ENCODE assay signal across 7 mouse cellular contexts in the genomic region with DNA sequence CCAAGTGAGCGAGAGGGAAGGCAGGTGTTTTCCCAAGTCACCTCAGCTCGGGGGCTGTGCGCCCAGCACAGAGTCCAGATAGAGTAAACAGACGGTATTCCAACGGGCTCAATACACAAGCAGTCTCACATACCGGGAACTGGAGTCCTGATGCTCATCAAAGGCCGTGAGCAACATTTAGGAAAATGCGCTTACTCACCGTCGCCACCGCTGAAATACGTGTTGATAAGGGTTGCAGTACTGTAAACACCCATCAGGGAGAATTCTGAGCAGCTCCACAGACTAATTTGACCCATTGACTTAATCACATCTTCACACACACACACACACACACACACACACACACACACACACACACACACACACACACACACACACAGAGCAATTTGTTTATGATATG. TPM values are rescaled to one million over a fixed set of nuclear protein-coding genes. Genes with fewer than 3 reads are reported as not detected.
DNase-seq lines count a peak whose midpoint lies in the region; ATAC-seq and TF ChIP-seq lines count a peak whose summit lies in the region.

No protein-coding gene starts in this region.

- ATAC-seq in granulocyte monocyte progenitor cell, adult 5-6 weeks (replicated peaks; ENCODE audit: poor library complexity, severe bottlenecking): peak; percentile 61

- peaks cover 17% of the 10 kb centered on the region for H3K4me1 ChIP-seq in spleen, adult 2 months (ENCODE audit: control insufficient read depth, insufficient read depth, insufficient read length)

- DNase-seq in spleen, adult 2 months (ENCODE audit: low read depth in 1 of 2, low spot score in 2 of 2): no peak
- no peak for DNase-seq in spleen, postnatal 4 days (ENCODE audit: low spot score in 2 of 2)
- peak; percentile 5 to 27 for DNase-seq in cerebellum, adult 18-20 months
- DNase-seq in urinary bladder, postnatal 25 days (ENCODE audit: low spot score): no peak
- no peak for DNase-seq in thymus, postnatal 36 days

- 37% methylated on average over 12 of the region's 12 CpGs for WGBS in spleen, adult 2 months
- 39% methylated on average over 12 of the region's 12 CpGs for WGBS in macrophage (ENCODE audit: missing documents)

- no peak for TF ChIP-seq CTCF in spleen, adult 2 months (IDR thresholded peaks at IDR 0.05; ENCODE audit: extremely low read depth, insufficient read depth, insufficient read length, insufficient replicate concordance)

- H3K4me3 ChIP-seq in spleen, adult 2 months (ENCODE audit: extremely low read depth, insufficient read depth, insufficient read length): peak overlapping the region; percentile 55
- peak overlapping the region; percentile 34 for H3K4me3 ChIP-seq in macrophage (ENCODE audit: inconsistent target)

- no peak for TF ChIP-seq POLR2A in spleen, adult 2 months (IDR thresholded peaks at IDR 0.05; ENCODE audit: low read depth, low read length)

- no peaks in the 10 kb centered on the region for H3K36me3 ChIP-seq in spleen, adult 2 months (ENCODE audit: control insufficient read depth, insufficient read depth, low read length)
- H3K36me3 ChIP-seq in macrophage (ENCODE audit: inconsistent target): no peaks in the 10 kb centered on the region

- H3K27me3 ChIP-seq in spleen, adult 2 months (ENCODE audit: control insufficient read depth, insufficient read depth, low read length): no peaks in the 10 kb centered on the region; the same call in 1 of the 2 replicates

- no peak overlapping the region for H3K27ac ChIP-seq in spleen, adult 2 months (ENCODE audit: insufficient read depth, low read length)
- no peak overlapping the region for H3K27ac ChIP-seq in macrophage

- no peaks in the 10 kb centered on the region for H3K79me2 ChIP-seq in macrophage (ENCODE audit: inconsistent target)

RNA-seq across cellular contexts. Expression of a gene that starts 0.7 kb away (rescaled TPM):
- 0.49 and 0.67 TPM in 2 replicates for polyA plus RNA-seq in spleen, adult 2 months (2012; rRNA removed)
- 1.2 and 3.9 TPM in 2 replicates for total RNA-seq in granulocyte monocyte progenitor cell, adult 5-6 weeks (2014; fragmentation: Nextera tagmentation)
- 0.36 and 0.99 TPM in 2 replicates for total RNA-seq in granulocyte monocyte progenitor cell, adult 5-6 weeks (2017)
- 10 to 100 TPM in 7 of 26 experiments, 1 to 10 TPM in 19; 1.8 to 15.2 (median 6.8) TPM for total RNA-seq in macrophage (2018; cell fraction: chromatin; rRNA removed)
- 1 to 10 TPM in 5 of 26 experiments, under 1 TPM in 21; 0.37 to 1.5 (median 0.58) TPM for total RNA-seq in macrophage (2018; cell fraction: cytosol; rRNA removed)
- 10 to 100 TPM in 9 of 26 experiments, 1 to 10 TPM in 17; 1.7 to 22.4 (median 6.6) TPM for total RNA-seq in macrophage (2018; cell fraction: nucleus; rRNA removed)
- 0.53 to 1.9 TPM (median 0.63 TPM) in 3 replicates for polyA plus RNA-seq in macrophage (2018)

Comparison
In these comparisons a context has a peak if more than half of its experiments do, and no peak if none do; other contexts are left out.
1. DNase-seq: peak in cerebellum, adult 18-20 months (2 of 2); none in spleen, adult 2 months (0 of 2), spleen, postnatal 4 days (0 of 2), urinary bladder, postnatal 25 days (single experiment) and thymus, postnatal 36 days (0 of 2).